Mouse (Mus musculus) left cerebral cortex, postnatal 4 days (tissue): ENCODE measurements around the gene Ano6. TPM values are rescaled to one million over a fixed set of nuclear protein-coding genes. Genes with fewer than 3 reads are reported as not detected.

ENCODE experiments used
- DNase-seq: peaks from one replicate; pipeline ENCODE4 v3.0.0-alpha.2; 2022
- intact Hi-C: fragments of 180-260 bp; cut with DNase I; formaldehyde crosslinking; loops from one replicate; pipeline ENCODE4 v1.15.1; 2025
- microRNA-seq: library from miRNA; unstranded; fragments of <30 nt; microRNA quantifications from one replicate; pipeline ENCODE4 v1.2.0, GENCODE M21; 2022
- total RNA-seq, 2 experiments: library from RNA; stranded (reverse); gene quantifications; 2 replicates each; pipeline ENCODE4 v1.2.3; 2021

Gene Ano6
- total RNA-seq, 2 experiments from 2014 or later: 26.9 to 27.2 TPM

GRCm38 (mm10) chr15:96021506-96021905 lies 230.9 kb downstream of the Ano6 start:
- no peak for DNase-seq
- intact Hi-C loops: loop anchor here (10.0 kb wide), 1 partner anchor 263 kb away; the partner anchor contains the start of gene Arid2

Small RNA genes within 50 kb of the gene (microRNA-seq; reads per million reads assigned to microRNA genes)
- gene Gm25070: not detected

Other genes starting within 250 kb of the Ano6 start
- gene Dbx2, start 134.9 kb upstream of the Ano6 start, total RNA-seq: 1 to 10 TPM; 6.6 to 6.8 TPM